Mouse (Mus musculus): ENCODE measurements at regions not wholly inside any gene's neighbourhood (a gene's known extent, or its start where the extent isn't known, plus 50 kb on each side); places are given as distances from the start of the nearest gene placed in this dataset.

GRCm38 (mm10) chr12:63919501-63919900 is 555.0 kb downstream of the Fscb start:
- TF ChIP-seq CTCF (IDR thresholded peaks at IDR 0.05; ENCODE audit: borderline replicate concordance, extremely low read depth, insufficient read depth, insufficient read length) (no peak), POLR2A (IDR thresholded peaks at IDR 0.05; ENCODE audit: borderline replicate concordance, extremely low read depth, insufficient read depth, insufficient read length, poor library complexity, severe bottlenecking) (no peak)
- DNase-seq (ENCODE audit: low read depth): peak; percentile 40
